Mouse (Mus musculus) megakaryocyte-erythroid progenitor cell, adult 5 weeks (primary cell): ENCODE data around the gene Slc16a10. TPM values are rescaled to one million over a fixed set of nuclear protein-coding genes. Genes with fewer than 3 reads are reported as not detected.

Experiments used
- polyA plus RNA-seq: library from polyadenylated mRNA; stranded (reverse); fragments of >175 nt; gene quantifications from 2 replicates; pipeline ENCODE4 v1.2.3, GENCODE M21; 2012

Gene Slc16a10
- polyA plus RNA-seq, result 8.6 and 9.6 TPM in 2 replicates

DNA sequence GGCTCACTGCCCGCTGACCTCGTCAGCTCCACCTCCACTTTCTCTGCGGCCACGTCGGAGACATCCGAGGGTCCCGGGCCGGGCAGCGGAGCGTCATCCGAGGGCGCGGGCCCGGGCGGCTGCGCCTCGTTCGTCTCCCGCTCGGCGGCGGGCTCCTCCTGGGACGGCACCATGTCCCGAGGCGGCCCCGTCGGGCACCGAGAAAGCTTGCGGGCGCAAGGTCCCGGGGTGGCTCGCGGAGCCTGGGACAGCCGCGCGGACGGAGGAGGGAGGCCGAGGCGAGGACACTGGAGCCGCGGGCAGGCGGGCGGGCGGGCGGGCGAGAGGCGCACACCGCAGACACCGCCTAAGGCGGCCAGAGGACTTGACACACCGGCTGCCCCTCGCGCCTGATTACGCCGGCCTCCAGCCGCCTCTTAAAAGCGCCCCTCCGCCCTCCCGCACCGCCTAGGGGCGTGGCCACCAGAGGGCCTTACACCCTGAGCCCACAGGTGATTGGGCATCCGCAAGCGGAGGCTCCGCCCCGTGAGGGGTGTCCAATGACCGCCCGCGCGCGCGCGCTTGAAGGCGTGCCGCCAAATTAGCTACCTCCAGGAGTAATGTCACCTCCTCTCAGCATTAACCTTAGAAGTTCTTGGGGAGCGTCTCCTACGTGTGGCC, at the start of gene Slc16a10:
TSS of gene Slc16a10 (minus strand) at position 395 of the 660 bp plus-strand sequence.

DNA sequence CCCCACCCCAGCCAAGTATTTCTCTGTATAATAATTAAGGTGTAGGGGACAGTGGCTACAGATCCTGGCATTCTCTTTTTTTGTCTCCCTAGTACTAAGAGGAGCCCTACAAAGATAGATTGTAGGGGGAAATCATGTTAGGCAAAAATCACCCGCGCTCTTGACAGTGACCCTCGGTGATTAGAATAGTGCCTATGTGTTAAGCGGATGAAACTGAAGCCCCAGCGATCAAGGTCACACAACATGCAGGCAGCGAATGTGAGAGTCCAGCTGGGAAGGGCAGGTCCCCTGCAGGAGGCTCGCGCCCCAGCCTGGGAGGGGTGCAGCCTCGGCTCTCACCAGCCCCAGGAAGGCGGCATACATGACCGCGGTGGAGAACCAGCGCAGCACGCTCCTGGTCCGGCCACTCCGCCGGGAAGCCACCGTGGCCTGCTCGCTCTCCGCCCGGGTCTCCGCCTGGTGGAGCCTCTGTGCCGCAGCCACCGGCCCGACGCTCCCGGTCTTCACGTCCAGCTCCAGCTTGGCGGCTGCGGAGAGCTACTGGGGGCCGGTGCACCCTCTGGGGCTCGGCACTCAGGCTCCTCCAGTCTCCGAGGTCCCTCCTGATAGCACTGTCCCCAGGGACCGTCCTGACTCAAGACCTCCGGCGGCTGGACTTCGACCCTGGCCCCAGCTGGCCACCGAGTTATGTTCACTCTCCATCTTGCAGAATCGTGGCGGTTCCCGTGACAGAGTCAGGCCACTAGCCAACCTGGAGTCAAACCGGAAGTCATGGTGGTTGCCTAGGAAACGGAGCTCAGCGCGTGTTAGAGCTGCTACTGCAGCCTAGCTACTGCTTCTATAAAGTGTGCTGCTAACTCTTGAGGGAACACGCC, 117.3 kb downstream of the Slc16a10 start, which contains the start of gene Mfsd4b1:
TSS of gene Mfsd4b1 (minus strand) at position 715 of the 875 bp plus-strand sequence.

DNA sequence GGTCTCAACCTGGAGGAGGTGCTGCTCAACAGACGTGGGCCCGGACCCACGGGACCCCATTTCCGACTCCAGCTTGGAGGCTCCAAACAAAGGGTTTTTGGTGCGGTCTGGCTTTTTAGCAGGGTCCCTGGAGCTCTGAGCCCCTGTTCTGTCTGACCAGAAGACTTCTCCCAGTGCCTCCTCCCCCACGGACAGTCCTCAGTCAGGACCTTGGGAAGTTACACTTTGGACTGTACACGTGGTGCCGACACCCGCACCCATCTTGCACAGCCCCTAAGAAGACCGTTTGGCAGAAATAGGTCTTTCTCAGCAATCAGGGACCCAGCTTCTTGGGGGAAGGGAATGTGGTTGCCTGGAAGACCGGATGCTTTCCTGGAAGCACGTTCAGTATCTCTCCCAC, 155.6 kb downstream of the Slc16a10 start, which contains the start of gene Mfsd4b5:
TSS of gene Mfsd4b5 (minus strand) at position 181 of the 400 bp plus-strand sequence.

Other genes starting within 250 kb of the Slc16a10 start
- gene Mfsd4b4, start 243.0 kb downstream of the Slc16a10 start, polyA plus RNA-seq, result 0.68 and 1.1 TPM in 2 replicates
- gene Mfsd4b2, start 215.3 kb downstream of the Slc16a10 start, polyA plus RNA-seq, result not detected in 2 replicates
- 0.09 TPM in 1 of 2 replicates, not detected in the other for gene Mfsd4b3, start 182.1 kb downstream of the Slc16a10 start, polyA plus RNA-seq
- gene Mfsd4b5, start 155.6 kb downstream of the Slc16a10 start, polyA plus RNA-seq, result 0.10 TPM in 1 of 2 replicates, not detected in the other
- gene Mfsd4b1, start 117.0 kb downstream of the Slc16a10 start, polyA plus RNA-seq, result not detected in 2 replicates
- 3.0 and 4.7 TPM in 2 replicates for gene Rpf2, start 104.8 kb upstream of the Slc16a10 start, polyA plus RNA-seq
- gene Gtf3c6, start 115.8 kb upstream of the Slc16a10 start, polyA plus RNA-seq, result 17.8 and 21.7 TPM in 2 replicates
- gene Amd1, start 159.9 kb upstream of the Slc16a10 start, polyA plus RNA-seq, result 3.0 and 3.4 TPM in 2 replicates
- 11.1 and 16.6 TPM in 2 replicates for gene Cdk19, start 197.3 kb upstream of the Slc16a10 start, polyA plus RNA-seq